Mouse (Mus musculus): ENCODE results near the gene Gm11115. TPM values are rescaled to one million over a fixed set of nuclear protein-coding genes. Genes with fewer than 3 reads are reported as not detected.

Gm11115 gene
- polyA plus RNA-seq (2017; shearing (Covaris generic)), result not detected

- ATAC-seq, result no peak
These were observed at the start of gene Gm11115 for GRCm38 (mm10) chr5:88153999-88154398. Gene Gm11115 (minus strand): TSS chr5:88154099.

GRCm38 (mm10) chr5:88111430-88111829 lies 42.5 kb downstream of the Gm11115 start, which contains the start of gene Gm11116:
Gene Gm11116 (minus strand): TSS chr5:88111530.
- no peak for ATAC-seq

Other genes with a start within 250 kb of the Gm11115 start
- not detected for gene Csn3, start 228.5 kb downstream of the Gm11115 start, polyA plus RNA-seq (2017; shearing (Covaris generic))
- not detected for gene 2310003L06Rik, start 184.6 kb downstream of the Gm11115 start, polyA plus RNA-seq (2017; shearing (Covaris generic))
- gene Gm28434, start 184.6 kb downstream of the Gm11115 start, polyA plus RNA-seq (2017; shearing (Covaris generic)), result not detected
- gene Cabs1, start 174.7 kb downstream of the Gm11115 start, polyA plus RNA-seq (2017; shearing (Covaris generic)), result not detected
- gene Smr3a, start 151.6 kb downstream of the Gm11115 start, polyA plus RNA-seq (2017; shearing (Covaris generic)), result not detected
- not detected for gene Smr2, start 67.5 kb downstream of the Gm11115 start, polyA plus RNA-seq (2017; shearing (Covaris generic))
- gene Gm11116, start 42.6 kb downstream of the Gm11115 start, polyA plus RNA-seq (2017; shearing (Covaris generic)), result not detected
- gene Gm7714, start 114.8 kb upstream of the Gm11115 start, polyA plus RNA-seq (2017; shearing (Covaris generic)), result not detected
- gene Prol1, start 163.2 kb upstream of the Gm11115 start, polyA plus RNA-seq (2017; shearing (Covaris generic)), result not detected
- not detected for gene Amtn, start 222.0 kb upstream of the Gm11115 start, polyA plus RNA-seq (2017; shearing (Covaris generic))

All from CD4-positive, CD25-positive, alpha-beta regulatory T cell, adult 4 months (primary cell).